Mouse (Mus musculus) kidney, embryonic 14.5 days (tissue): ENCODE results near the gene Nr2f1. TPM values are rescaled to one million over a fixed set of nuclear protein-coding genes. Genes with fewer than 3 reads are reported as not detected.
A peak's percentile ranks its signal among the peaks of the same experiment; 100 is the strongest.

Experiments used
- ATAC-seq: fragments of 200-750 bp; cut with Nextera tagmentation; 2 replicates; pipeline ENCODE4 v1.8.0; 2017; ENCODE audit warnings: moderate number of reproducible peaks, mild to moderate bottlenecking, moderate TSS enrichment, moderate library complexity; ENCODE audit not compliant: low FRiP score, low TSS enrichment
- H3K27ac ChIP-seq: fragments of 300-500 bp; sonication (generic); 2 replicates; pipeline ENCODE4 v1.5.1; 2014; ENCODE audit warnings: low read depth, mild to moderate bottlenecking, low read length, moderate library complexity, mixed read lengths
- H3K27me3 ChIP-seq: fragments of 300-500 bp; sonication (generic); 2 replicates; pipeline ENCODE4 v1.6.1; 2014; ENCODE audit warnings: mild to moderate bottlenecking, low read length; ENCODE audit not compliant: control insufficient read depth, insufficient read depth
- H3K36me3 ChIP-seq: fragments of 300-500 bp; sonication (generic); 2 replicates; pipeline ENCODE4 v1.6.1; 2014; ENCODE audit warnings: low read length, mixed read lengths; ENCODE audit not compliant: control insufficient read depth, insufficient read depth
- H3K4me1 ChIP-seq: fragments of 300-500 bp; sonication (generic); 2 replicates; pipeline ENCODE4 v1.6.1; 2014; ENCODE audit warnings: low read length, mixed read lengths; ENCODE audit not compliant: control insufficient read depth, insufficient read depth
- H3K4me2 ChIP-seq: fragments of 300-500 bp; sonication (generic); replicated peaks from 2 replicates; pipeline ENCODE4 v1.6.1; 2014; ENCODE audit warnings: low read depth, mild to moderate bottlenecking, low read length
- H3K4me3 ChIP-seq: fragments of 300-500 bp; sonication (generic); 2 replicates; pipeline ENCODE4 v1.5.1; 2014; ENCODE audit warnings: mild to moderate bottlenecking, low read length
- H3K9ac ChIP-seq: fragments of 300-500 bp; sonication (generic); 2 replicates; pipeline ENCODE4 v1.6.1; 2014; ENCODE audit warnings: low read depth, mild to moderate bottlenecking, low read length, moderate library complexity
- H3K9me3 ChIP-seq: fragments of 300-500 bp; sonication (generic); 2 replicates; pipeline ENCODE4 v1.6.1; 2016; ENCODE audit warnings: low read length; ENCODE audit not compliant: control insufficient read depth
- WGBS: fragments of 180-500 bp; shearing (Covaris S2); extraction: QIAGEN DNeasy Blood & Tissue Kit; methylation state at CpG from one replicate; pipeline ENCODE4 v1.1.7; 2014; 5-methylcytosine and 5-hydroxymethylcytosine counted together
- polyA plus RNA-seq: library from polyadenylated mRNA; unstranded; fragments of >200 nt; fragmentation: Nextera tagmentation; extraction: Ambion mirVana; gene quantifications from 2 replicates; pipeline ENCODE4 v1.2.1, GENCODE M21; 2014

Nr2f1 gene
- polyA plus RNA-seq, 1 experiment from 2014 or later, result 26.8 TPM

DNA sequence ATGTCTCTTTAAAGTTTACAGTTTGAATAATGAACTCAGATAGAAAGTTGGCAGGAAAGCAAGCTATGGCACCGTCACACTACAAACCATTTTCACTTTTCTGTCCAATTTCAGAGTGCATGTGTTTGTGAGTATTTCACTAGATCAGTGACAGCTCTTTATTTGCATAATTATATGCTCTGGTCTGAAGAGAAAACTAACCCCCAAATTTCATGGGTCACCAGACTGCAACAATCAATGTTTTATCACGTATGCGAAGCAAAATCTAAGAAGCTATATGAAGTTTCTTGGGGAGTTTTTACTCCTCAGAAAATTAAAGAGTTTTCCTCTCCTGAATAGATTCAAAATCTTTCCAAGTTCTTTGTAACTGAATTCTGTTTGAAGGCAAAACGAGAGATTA lies 31.4 kb downstream of the Nr2f1 start:
- Histone ChIP-seq H3K27ac (no peak overlapping the region), H3K4me1 (no peaks in the 10 kb centered on the region), H3K4me3 (no peak overlapping the region), H3K9ac (no peak overlapping the region), H3K9me3 (no peaks in the 10 kb centered on the region), H3K4me2 (no peak overlapping the region), H3K36me3 (no peaks in the 10 kb centered on the region), H3K27me3 (peaks cover 71% of the 10 kb centered on the region)
- no peak for ATAC-seq
- 47% methylated on average over 4 of the region's 4 CpGs for WGBS

DNA sequence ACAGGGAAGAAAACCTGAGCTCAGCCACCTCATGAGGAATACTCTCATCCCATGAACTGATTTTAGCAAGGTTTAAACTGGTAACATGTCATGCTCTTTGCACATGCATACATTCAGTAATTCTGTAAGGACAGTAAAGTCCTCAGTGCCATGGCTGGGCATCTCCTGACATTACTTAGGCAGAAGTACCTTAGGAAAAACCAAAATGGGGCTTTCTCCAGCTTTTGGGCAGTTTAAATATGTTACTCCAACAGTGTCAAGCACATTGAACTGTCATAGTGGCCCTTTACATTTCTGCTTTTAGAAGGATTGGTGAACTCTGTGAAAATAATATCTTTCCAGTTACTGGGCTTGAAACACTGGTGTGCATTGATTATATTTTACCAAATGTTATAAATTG lies 34.6 kb downstream of the Nr2f1 start:
- no peaks in the 10 kb centered on the region for H3K4me1 ChIP-seq
- peaks cover 46% of the 10 kb centered on the region for H3K27me3 ChIP-seq
- H3K27ac ChIP-seq, result no peak overlapping the region
- H3K4me2 ChIP-seq, result no peak overlapping the region
- H3K9ac ChIP-seq, result no peak overlapping the region
- H3K9me3 ChIP-seq, result no peaks in the 10 kb centered on the region
- no peaks in the 10 kb centered on the region for H3K36me3 ChIP-seq
- ATAC-seq, result no peak
- H3K4me3 ChIP-seq, result no peak overlapping the region

DNA sequence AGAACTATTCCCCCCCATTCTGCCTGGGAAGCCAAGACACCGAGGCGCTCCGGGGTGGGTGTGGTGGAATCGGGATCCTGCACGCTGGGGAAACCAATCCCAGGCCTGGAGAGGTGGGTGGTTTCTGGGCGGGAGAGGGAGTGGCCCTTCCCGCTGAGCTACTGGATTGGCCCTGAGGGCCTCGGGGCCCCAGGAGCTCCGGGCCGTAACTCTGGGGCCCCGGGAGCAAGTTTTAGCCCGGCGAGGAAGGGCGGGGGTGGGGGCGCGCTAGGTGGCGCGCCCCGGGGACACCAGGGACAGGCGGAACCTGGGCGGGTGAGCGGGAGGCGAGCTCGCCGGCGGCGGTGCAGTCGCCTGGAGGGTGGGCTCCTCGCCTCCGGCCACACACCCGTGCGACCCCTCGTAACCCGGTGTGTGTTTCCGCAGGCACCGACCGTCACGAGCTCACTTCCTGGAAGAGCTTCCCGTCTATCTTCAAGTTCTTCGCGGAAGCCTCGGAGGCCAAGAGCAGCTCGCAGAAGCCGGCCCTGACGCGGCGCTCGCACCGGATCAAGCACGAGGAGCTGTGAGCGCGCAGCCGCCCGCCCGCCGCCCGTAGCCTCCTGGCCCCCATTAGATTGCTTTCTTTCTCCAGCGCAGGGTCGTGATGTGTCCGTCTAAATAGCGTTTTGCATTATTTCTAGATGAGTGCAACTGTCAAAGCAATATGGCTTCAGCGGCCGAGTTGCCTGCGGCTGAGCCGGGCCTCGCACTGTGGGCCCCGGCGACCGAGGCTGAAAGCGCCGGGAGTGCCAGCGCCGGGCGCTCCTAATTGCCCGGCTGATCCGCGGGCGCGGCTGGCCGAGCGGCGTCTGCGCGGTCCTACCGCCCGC lies 36.2 kb downstream of the Nr2f1 start:
- no peaks in the 10 kb centered on the region for H3K36me3 ChIP-seq
- peaks cover 36% of the 10 kb centered on the region for H3K27me3 ChIP-seq
- under 1% methylated on average over 64 of the region's 86 CpGs for WGBS
- H3K9ac ChIP-seq, result peak overlapping the region; percentile 64
- no peaks in the 10 kb centered on the region for H3K9me3 ChIP-seq
- peak overlapping the region; percentile 66 for H3K4me3 ChIP-seq
- ATAC-seq, result peak; percentile 97
- H3K27ac ChIP-seq, result no peak overlapping the region
- no peaks in the 10 kb centered on the region for H3K4me1 ChIP-seq
- peak overlapping the region; percentile 92 for H3K4me2 ChIP-seq

DNA sequence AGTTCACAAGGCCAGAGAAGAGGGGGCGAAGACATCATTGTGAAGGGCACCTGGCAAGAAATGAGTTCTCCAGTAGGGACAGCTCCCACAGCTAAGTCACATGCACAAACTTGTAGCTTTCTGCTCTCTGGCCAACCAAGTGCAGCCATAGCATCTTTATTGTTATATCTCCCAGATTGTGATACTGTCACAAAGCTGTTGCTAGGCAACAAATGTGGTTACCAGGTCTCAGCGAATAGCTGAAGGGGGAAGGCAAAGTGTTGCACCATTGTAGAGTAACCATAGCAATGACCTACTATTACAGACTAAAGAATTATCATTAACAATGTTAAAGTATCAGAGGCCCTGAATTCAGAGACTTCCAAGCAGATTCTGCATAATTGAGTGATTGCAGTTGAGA lies 37.4 kb downstream of the Nr2f1 start:
- no peak for ATAC-seq
- Histone ChIP-seq H3K4me1 (no peaks in the 10 kb centered on the region), H3K27ac (no peak overlapping the region), H3K9me3 (no peaks in the 10 kb centered on the region), H3K9ac (no peak overlapping the region), H3K4me3 (no peak overlapping the region), H3K4me2 (no peak overlapping the region), H3K27me3 (peaks cover 25% of the 10 kb centered on the region), H3K36me3 (no peaks in the 10 kb centered on the region)
- WGBS, result 45% methylated on average over 2 of the region's 2 CpGs

GRCm38 (mm10) chr13:78157465-78157864 lies 42.1 kb downstream of the Nr2f1 start:
- Histone ChIP-seq H3K9ac (no peak overlapping the region), H3K36me3 (no peaks in the 10 kb centered on the region), H3K4me1 (no peaks in the 10 kb centered on the region), H3K9me3 (no peaks in the 10 kb centered on the region), H3K4me3 (no peak overlapping the region), H3K27ac (no peak overlapping the region), H3K27me3 (no peaks in the 10 kb centered on the region), H3K4me2 (no peak overlapping the region)
- no peak for ATAC-seq
- 87% methylated on average over 5 of the region's 5 CpGs for WGBS

Other genes starting within 250 kb of the Nr2f1 start
- 0.96 and 1.1 TPM in 2 replicates for gene Pou5f2, start 174.9 kb downstream of the Nr2f1 start, polyA plus RNA-seq